Mouse (Mus musculus) layer of hippocampus, adult 11-12 months (tissue): ENCODE data around the gene Gm4894.

ENCODE experiments used
- DNase-seq: peaks from one replicate; pipeline ENCODE4 v3.0.0; 2022; ENCODE audit warnings: low spot score

The Gm4894 gene

DNA sequence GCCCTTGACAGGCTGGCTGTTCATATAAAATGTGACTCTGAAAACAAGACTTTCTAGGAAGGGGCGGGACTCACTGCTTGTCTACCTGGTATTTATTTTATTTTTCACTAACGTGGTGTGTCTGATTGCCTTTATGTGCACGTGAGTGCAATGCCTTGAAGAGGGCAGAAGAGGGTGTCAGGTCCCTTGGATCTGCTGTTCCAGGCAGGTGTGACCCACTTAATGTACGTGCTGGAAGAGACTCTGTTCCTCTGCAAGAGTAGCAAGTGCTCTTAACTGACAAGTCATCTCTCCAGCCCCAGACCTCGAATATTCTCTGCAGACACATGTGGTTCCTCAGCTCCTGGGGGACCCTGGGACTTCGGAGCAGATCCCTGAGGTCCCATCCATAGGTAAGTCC is at the start of gene Gm4894:
Gene Gm4894, plus strand, starts transcription at position 301 of the 400 bp plus-strand sequence.
- no peak for DNase-seq

DNA sequence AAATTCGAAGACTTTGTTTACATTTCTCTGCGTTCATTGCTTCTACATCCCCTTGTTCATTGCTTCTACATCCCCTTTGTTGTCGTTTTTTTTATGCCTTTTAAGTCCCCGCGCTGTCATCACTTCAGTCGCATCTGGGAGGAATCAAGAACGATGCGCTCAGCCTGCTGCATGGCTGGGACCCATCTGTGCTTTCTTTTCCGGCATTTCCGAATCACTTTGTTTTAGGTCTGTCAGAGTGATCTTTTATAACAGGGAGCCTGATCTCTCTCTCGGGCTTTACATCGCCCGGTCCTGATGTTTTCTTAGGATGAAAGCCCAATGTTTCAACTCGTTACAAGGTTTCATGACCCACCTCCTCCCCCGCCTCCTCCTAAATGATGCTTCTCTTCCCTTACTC is 44.0 kb upstream of the Gm4894 start:
- DNase-seq, result peak; percentile 11

DNA sequence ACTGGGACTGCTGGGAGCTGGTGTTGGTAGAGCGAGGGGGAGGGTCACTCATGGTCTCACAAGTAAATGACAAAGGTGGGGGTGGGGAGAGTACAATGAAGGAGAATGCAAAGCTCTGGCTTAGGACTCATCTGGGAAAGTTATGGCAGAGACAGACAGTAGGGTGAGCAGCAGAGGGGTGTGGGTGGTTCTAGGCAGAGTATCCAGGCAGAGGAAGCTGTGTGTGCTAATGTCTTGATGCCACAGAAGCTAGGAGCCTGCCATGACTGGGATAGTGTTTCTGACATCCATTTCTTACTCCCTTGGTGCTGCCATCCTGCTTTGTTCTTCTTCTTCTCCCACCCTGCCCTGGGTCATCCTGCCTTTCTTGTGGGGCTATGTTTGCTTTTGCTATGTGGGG is 38.8 kb upstream of the Gm4894 start:
- peak; percentile 12 for DNase-seq

DNA sequence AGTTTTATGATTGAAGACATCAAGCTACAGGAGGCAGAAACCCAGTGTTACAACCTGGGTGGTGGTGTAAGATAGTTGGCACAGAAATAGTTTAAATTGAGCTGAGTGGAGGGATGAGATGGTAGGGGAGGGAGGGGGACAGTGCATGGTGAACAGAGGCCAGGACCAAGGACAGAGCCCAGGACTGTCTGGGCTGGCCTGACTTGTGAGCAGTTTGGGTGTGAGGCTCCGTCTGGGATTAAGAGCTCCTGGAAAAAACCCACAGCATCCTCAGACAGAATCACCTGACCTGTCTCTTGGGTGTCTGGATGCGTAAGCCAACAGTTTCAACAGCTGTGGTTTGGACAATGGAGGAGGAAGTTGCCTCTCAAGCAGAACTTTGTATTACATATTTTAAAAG is 35.6 kb upstream of the Gm4894 start:
- DNase-seq, result no peak

DNA sequence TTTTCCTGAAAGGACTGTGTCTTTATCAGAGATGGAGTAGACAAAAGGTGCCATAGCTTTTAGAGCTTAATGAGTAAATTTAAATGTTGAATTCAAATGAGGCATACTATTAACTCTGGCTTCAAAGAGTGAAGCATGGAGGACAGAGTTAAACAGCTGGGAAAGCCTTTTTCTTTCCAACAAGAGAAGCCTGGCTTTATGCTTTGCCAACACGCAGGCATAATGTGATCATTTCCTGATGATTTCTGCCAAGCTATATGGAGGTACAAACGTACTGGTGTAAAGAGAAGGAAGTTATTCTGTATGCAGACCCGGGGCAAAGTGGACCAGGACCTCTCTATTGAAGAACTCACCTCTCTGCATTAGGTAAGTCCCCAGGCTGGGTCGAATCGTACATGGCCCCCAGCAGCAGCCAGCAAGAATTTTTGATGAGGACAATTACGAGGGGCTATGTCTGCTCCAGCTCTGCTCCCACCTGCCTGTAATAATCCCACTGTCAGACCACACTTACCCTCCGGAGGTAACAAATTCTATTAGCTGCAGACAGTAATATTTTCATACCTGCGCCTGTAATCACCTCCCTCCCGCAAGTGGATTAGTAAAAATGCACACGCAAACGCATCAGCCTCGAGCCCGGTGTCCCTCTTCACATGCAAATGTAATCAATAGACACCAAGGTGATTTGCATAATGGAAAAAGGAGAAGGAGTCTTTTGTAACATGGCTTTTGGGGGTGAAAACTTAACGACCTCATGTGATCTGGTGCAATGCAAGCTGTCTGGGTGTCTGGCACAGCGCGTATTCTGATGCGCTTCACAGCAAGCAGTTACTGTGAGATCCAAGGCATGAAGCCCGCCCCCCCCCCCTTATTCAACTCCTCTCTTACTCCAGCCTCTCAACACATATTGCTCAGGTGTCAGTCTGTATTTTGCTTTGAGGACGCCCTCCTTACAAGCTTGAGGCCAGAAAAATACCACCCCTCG is 32.4 kb upstream of the Gm4894 start:
- no peak for DNase-seq

DNA sequence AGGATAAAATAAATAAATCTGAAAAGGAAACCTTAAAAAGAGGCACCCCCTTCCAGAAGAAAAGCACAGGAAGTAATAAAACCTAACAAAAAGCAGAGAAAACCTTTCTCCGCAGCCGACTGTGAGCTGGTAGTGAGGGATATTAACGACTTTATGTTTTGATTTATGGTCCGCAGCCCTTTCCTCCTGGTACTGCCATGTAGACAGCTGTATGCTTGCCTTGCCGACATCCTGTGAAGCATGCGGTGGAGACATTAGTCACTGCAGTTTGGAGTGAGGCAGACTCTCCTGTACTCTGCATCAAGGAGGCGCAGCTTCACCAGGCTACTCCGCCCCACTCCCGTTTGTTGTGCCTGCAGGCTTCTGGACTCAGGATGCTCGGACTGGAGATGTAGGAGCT is 25.8 kb upstream of the Gm4894 start:
- no peak for DNase-seq

DNA sequence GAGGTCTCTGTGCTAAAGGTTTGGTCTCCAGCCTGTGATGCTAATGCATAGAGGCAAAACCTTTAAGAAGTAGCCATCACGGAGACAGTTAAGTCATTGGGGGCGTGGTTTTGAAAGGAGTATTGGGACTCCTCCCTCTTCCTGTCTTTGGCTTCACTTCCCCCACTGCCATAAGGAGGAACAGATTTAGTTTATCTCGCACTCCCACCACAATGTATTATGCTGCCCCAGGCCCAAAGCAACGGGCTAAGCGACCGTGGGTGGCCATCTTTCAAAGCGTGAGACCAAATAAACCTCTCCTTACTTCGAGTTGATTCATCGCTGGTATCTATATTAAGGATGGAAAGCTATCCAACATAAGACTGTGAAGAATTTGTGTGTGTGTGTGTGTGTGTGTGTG is 22.9 kb upstream of the Gm4894 start:
- peak; percentile 11 for DNase-seq

DNA sequence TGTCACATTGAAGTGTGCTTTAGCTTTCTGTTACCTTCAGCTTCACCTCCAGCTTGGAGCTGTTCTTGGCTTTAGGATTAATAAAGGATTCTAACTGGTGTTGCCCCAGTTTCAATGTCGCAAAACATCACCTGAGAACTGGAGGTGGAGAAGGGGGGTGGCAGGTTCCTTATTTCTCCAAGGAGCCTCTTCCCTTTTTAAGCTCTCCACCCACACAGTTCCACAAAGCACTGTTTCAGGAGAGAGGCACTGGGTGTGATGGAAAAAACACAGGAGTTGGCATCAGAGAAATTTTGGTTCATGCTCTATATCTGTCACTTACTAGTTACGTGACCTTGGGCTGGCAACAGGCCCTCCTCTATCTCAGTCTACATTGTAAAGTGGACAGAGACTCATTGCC is 21.3 kb upstream of the Gm4894 start:
- no peak for DNase-seq

DNA sequence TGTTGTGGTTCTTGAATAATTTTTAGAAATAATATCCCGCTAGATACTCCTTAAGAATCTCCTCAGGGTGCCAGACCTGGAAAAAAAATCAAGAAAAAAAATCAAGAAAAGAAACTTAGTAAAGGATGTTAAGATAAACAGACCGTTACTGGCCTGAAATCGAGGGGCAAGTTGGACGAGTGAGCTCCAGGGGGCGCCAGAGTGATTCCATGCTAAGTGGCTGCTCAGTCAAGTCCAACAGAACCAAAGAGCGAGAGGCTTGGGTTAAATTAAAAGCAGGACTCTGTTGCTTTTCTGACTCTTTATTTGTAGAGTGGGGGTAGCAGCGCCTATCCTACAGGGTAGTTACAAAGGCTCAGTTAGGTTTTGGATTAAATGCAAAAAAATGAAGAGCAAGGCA is 3.5 kb upstream of the Gm4894 start:
- DNase-seq, result peak; percentile 82

DNA sequence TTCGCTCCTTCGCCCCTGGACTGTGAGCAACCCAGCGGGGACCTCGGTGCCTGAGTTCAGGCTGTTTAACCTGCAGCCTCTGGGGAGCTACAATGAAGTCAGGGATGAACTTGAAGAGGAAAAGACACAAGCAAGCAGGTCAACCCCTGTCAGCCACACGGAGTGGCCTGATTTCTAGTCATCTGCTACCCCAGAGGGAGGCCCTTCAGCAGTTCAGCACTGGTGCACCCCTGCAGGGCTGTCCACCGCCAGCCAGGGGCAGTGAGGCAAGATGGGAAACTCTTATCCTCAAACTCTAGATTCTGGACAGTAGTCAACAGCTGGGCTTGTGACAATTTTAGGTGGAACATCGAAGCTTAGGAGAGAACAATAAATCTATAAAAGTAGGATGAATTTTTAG is 18.6 kb downstream of the Gm4894 start:
- DNase-seq, result no peak

DNA sequence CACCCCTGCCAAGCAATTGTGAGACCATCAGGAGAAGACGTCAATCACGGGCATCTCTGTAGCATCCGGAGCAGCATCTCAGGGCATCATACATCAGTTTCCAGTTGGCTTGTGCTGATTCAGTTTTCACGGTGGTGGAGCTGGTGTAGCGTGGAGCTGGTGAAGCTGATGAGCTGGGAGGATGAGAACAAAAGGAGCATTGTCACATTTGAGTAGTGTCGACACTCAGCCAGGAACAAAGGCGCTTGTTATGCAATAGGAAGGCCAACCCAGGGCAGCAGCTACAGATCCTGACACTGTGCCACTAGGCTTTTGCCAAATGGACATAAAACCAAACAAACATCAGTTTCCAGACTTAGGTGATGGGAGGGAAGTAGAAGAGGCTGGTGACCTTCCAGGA is 23.2 kb downstream of the Gm4894 start:
- DNase-seq, result peak; percentile 52

DNA sequence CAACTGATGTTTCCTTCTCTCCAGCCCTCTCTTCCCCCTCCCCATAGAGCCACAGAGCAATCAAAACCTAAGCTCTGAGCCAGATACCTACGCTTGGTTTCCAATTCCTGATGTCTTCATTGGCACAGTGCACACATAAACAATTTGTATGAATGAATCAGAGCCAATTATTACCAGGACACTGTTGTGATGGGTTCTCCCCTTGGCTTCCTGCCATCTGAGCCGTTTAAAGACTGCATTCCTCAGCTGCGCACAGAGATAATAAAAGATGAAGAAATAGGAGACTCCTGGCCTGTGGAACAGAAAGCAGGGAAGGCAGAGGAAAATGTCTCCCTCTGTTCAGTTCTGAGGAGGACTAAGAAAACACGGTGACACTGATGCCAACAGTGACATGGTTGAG is 25.6 kb downstream of the Gm4894 start:
- peak; percentile 32 for DNase-seq

DNA sequence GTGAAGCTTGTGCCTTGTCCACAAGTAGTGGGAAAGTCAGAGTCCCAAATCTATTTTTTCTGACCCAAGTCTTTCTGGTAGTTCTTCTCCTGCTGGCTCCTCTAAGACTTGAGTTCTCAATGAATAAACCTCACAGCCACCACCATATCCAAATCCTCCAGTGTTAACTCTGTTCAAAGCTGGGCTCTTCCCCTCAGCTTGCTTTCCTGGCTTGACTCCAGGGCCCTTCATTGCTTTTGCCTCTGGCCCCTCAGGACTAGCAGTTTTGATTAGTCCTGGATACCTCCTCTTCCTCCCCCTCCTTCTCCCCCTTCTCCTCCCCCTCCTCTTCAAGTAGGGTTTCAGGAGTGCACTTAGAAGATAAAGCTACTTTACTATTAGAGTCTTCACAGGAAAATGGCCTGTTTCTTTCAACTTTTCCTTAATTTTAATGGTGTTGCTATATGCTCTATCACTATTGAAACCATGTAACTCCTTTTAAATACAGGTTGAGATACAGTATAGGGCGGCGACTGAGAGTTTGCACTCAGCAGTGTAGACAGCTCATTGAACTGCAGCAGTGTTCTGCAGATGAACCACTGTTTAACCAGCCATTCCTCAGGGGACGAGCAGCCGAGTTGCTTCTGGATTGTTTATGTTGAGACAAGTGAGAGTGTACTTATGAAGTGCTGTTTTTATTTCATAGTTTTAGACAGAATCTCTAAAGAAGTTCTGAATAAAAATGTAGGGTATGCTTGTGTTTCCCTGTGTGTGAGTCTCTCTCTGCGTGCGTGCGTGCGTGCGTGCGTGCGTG is 26.4 kb downstream of the Gm4894 start:
- no peak for DNase-seq

DNA sequence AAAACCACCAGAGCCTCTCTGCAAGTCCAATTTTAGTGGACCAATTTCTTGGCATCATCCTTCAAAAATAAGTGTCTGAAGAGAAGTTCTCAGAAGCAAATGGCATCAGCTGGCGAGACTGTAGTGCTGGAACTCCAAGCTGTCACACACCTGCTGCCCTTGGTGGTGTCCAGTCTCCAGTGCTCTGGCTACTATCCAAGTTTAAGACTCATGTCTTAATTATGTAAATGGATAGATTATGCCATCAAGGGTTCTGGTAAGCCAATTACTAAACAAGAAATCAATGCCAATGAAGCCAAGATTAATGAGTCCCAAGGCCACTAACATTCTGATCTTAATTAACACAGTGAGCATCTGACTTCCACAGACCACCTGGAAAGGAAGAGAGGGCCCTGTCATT is 44.8 kb downstream of the Gm4894 start:
- DNase-seq, result no peak

DNA sequence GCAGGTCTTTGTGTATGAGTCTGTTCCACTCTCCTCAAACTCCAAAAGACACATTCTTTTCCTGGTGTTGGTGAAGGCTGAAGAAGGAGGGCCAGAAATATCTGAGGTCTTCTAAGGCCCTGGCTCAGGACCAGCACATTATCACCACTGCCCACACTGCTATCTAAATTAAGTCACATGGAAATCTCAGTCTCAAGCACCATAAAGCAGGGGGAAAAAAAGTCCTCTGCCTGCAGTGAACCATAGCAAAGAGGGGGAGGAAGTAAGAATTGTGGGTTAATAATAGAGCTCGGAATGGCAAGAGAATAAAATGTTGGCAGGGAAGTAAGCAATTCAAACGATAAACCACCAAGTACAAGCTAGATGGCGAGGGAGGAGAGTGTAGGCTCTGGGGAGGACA is 57.2 kb downstream of the Gm4894 start:
- DNase-seq, result no peak

DNA sequence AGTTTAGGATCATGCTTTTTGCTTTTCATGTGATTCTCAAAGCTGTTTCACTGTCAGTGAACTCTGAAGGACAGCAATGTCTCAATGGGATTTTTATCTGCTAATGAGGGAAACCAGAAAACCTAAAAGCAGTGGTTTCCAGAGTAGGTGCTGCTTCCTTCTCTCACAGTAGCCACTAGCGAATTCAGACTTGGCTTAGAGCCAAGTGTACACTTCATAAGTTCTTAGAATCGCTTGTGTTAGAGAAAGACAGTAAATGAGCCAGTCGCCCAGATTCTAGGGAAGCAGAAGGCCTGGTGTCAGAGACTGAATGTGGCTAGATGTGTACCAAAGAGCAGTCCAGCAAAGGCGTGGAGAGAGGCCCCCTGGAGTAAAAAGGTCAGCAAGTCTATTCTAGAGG is 60.5 kb downstream of the Gm4894 start:
- DNase-seq, result no peak

DNA sequence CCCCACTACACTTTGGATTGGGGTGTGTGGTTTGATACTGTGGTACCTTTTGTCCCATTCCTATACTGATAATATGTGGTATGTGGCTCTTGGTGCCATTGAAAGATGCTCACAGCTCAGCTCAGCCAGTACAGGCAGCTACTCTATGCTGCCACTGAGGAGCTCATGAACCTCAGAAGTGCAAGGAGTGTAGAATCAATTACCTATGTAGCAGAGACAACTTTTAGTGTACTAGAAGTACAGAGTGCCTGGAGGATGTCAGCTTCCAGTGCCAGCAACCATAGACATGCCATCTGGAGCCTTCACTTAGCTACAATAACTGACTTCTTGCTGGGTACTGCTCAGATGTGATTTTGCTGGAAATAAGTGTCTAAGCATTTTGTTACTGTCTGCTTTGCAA is 68.3 kb downstream of the Gm4894 start:
- no peak for DNase-seq
